Mouse (Mus musculus) liver, postnatal 0 days (tissue): Measurements from ENCODE around the gene Samsn1. TPM values are rescaled to one million over a fixed set of nuclear protein-coding genes. Genes with fewer than 3 reads are reported as not detected.
A peak's percentile ranks its signal among the peaks of the same experiment; 100 is the strongest.

Experiments used
- ATAC-seq: fragments of 200-750 bp; cut with Nextera tagmentation; 2 replicates; pipeline ENCODE4 v1.8.0; 2017; ENCODE audit warnings: mild to moderate bottlenecking, moderate library complexity
- DNase-seq: peaks from one replicate; pipeline ENCODE4 v3.0.0-alpha.2; 2016
- H3K27ac ChIP-seq: fragments of 300-500 bp; sonication (generic); 2 replicates; pipeline ENCODE4 v1.5.1; 2014; ENCODE audit warnings: antibody characterized with exemption, moderate library complexity, mild to moderate bottlenecking, low read depth
- H3K27me3 ChIP-seq: fragments of 300-500 bp; sonication (generic); 2 replicates; pipeline ENCODE4 v1.6.1; 2014; ENCODE audit warnings: low read length, control low read depth, mixed read lengths; ENCODE audit not compliant: insufficient read depth
- H3K36me3 ChIP-seq: fragments of 300-500 bp; sonication (generic); replicated peaks from 2 replicates; pipeline ENCODE4 v1.6.1; 2014; ENCODE audit warnings: mild to moderate bottlenecking, control low read depth, low read length, moderate library complexity, mixed read lengths; ENCODE audit not compliant: insufficient read depth
- H3K4me1 ChIP-seq: fragments of 300-500 bp; sonication (generic); 2 replicates; pipeline ENCODE4 v1.6.1; 2014; ENCODE audit warnings: antibody characterized with exemption, mild to moderate bottlenecking, control low read depth; ENCODE audit not compliant: insufficient read depth
- H3K4me2 ChIP-seq: fragments of 300-500 bp; sonication (generic); 2 replicates; pipeline ENCODE4 v1.6.1; 2014; ENCODE audit warnings: low read depth, mild to moderate bottlenecking, low read length, moderate library complexity, mixed read lengths
- H3K4me3 ChIP-seq: fragments of 300-500 bp; sonication (generic); 2 replicates; pipeline ENCODE4 v1.5.1; 2014; ENCODE audit warnings: low read depth, low read length
- H3K9ac ChIP-seq: fragments of 300-500 bp; sonication (generic); replicated peaks from 2 replicates; pipeline ENCODE4 v1.6.1; 2014; ENCODE audit warnings: mild to moderate bottlenecking, moderate library complexity
- H3K9me3 ChIP-seq: fragments of 300-500 bp; sonication (generic); 2 replicates; pipeline ENCODE4 v1.6.1; 2016; ENCODE audit warnings: mild to moderate bottlenecking, control low read depth, low read length, mixed read lengths
- CTCF ChIP-seq: sonication (generic); IDR thresholded peaks from 2 replicates; pipeline ENCODE4 v1.5.1; 2016; ENCODE audit warnings: antibody characterized with exemption, low read depth
- EP300 ChIP-seq: IDR thresholded peaks from 2 replicates; pipeline ENCODE4 v1.6.1; 2016; ENCODE audit warnings: antibody characterized with exemption, low read depth, mild to moderate bottlenecking
- WGBS: fragments of 180-500 bp; shearing (Covaris S2); extraction: QIAGEN DNeasy Blood & Tissue Kit; methylation state at CpG from one replicate; pipeline ENCODE4 v1.1.7; 2014; ENCODE audit not compliant: insufficient replicate concordance; 5-methylcytosine and 5-hydroxymethylcytosine counted together
- polyA plus RNA-seq: library from polyadenylated mRNA; unstranded; fragments of >200 nt; fragmentation: Nextera tagmentation; extraction: Ambion mirVana; gene quantifications from 2 replicates; pipeline ENCODE4 v1.2.1, GENCODE M21; 2015

The Samsn1 gene
- polyA plus RNA-seq, 1 experiment from 2014 or later: 10.1 TPM

DNA sequence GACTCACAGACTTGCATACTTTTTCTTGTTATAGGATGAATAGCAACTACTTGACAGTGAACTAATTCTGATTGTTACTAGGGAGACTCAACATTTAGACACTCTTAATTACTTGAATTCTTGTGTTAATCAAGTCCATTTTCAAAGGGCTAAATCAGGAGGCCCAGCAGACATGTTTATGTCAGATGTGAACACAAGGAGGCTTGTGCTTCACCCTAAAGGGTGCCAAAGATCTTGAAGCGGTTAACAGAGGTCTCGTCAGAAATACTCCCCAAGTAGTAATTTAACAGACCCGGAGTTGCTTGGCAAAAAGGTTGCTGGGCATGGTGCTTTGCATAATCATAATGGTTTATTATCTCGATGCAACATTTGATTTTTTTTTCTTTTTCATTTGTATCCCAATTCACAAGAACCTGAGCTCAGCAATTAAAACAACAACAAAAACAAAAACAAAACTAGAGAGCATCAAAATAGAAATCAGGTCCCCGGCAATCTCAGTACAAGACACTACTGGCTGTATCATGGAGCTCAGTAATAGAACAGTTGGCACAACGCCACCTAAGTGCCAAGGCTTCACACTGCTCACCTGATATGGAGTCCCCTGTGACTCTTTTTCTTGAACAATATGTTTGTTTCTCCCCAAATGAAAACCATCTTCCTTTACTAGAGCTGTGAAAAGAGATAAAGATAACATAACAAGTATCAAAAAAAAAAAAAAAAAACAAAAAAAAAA, 51.6 kb downstream of the Samsn1 start:
- Histone ChIP-seq H3K4me1 (no peaks in the 10 kb centered on the region), H3K27me3 (no peaks in the 10 kb centered on the region), H3K36me3 (no peaks in the 10 kb centered on the region), H3K4me3 (no peak overlapping the region), H3K4me2 (no peak overlapping the region), H3K27ac (no peak overlapping the region), H3K9me3 (no peaks in the 10 kb centered on the region), H3K9ac (no peak overlapping the region)
- ATAC-seq (no peak), DNase-seq (no peak)
- 83% methylated on average over 6 of the region's 6 CpGs for WGBS
- TF ChIP-seq EP300: no peak
- no peak for TF ChIP-seq CTCF

GRCm38 (mm10) chr16:75962021-75962420, 60.1 kb downstream of the Samsn1 start:
- ATAC-seq (no peak), DNase-seq (no peak)
- H3K27ac ChIP-seq: no peak overlapping the region

GRCm38 (mm10) chr16:75961487-75961886, 60.6 kb downstream of the Samsn1 start:
- H3K9me3 ChIP-seq: no peaks in the 10 kb centered on the region
- no peak overlapping the region for H3K27ac ChIP-seq
- no peak for DNase-seq
- H3K27me3 ChIP-seq: no peaks in the 10 kb centered on the region
- H3K4me1 ChIP-seq: no peaks in the 10 kb centered on the region
- WGBS: 62% methylated on average over 5 of the region's 5 CpGs
- TF ChIP-seq EP300 (no peak), CTCF (no peak)
- H3K4me2 ChIP-seq: no peak overlapping the region
- no peak overlapping the region for H3K9ac ChIP-seq
- no peaks in the 10 kb centered on the region for H3K36me3 ChIP-seq
- peak; percentile 36; the same call in 1 of the 2 replicates for ATAC-seq
- H3K4me3 ChIP-seq: no peak overlapping the region

More at GRCm38 (mm10) chr16:75962021-75962420, 60.1 kb downstream of the Samsn1 start:
- 61% methylated on average over 8 of the region's 8 CpGs for WGBS
- TF ChIP-seq EP300: no peak
- Histone ChIP-seq H3K4me1 (no peaks in the 10 kb centered on the region), H3K9ac (no peak overlapping the region), H3K36me3 (no peaks in the 10 kb centered on the region), H3K4me3 (no peak overlapping the region), H3K4me2 (no peak overlapping the region), H3K27me3 (no peaks in the 10 kb centered on the region), H3K9me3 (no peaks in the 10 kb centered on the region)

- Histone ChIP-seq H3K27ac (no peak overlapping the region), H3K4me2 (no peak overlapping the region), H3K9ac (no peak overlapping the region), H3K36me3 (no peaks in the 10 kb centered on the region), H3K27me3 (no peaks in the 10 kb centered on the region), H3K4me1 (no peaks in the 10 kb centered on the region), H3K9me3 (no peaks in the 10 kb centered on the region), H3K4me3 (no peak overlapping the region)
- WGBS: 65% methylated on average over 7 of the region's 7 CpGs
- ATAC-seq (peak; percentile 63; the same call in 1 of the 2 replicates), DNase-seq (peak; percentile 37)
- TF ChIP-seq EP300: peak; percentile 33; the same call in 1 of the 2 replicates
- TF ChIP-seq CTCF: no peak
Measured at GRCm38 (mm10) chr16:75961036-75961435, 61.0 kb downstream of the Samsn1 start.

GRCm38 (mm10) chr16:75933357-75933756, 88.7 kb downstream of the Samsn1 start:
- DNase-seq (no peak), ATAC-seq (no peak)
- no peaks in the 10 kb centered on the region for H3K27me3 ChIP-seq
- no peak overlapping the region for H3K4me2 ChIP-seq
- H3K9me3 ChIP-seq: no peaks in the 10 kb centered on the region
- TF ChIP-seq CTCF: no peak
- TF ChIP-seq EP300: no peak
- no peaks in the 10 kb centered on the region for H3K36me3 ChIP-seq
- H3K9ac ChIP-seq: no peak overlapping the region
- no peak overlapping the region for H3K4me3 ChIP-seq
- no peak overlapping the region for H3K27ac ChIP-seq
- H3K4me1 ChIP-seq: no peaks in the 10 kb centered on the region

DNA sequence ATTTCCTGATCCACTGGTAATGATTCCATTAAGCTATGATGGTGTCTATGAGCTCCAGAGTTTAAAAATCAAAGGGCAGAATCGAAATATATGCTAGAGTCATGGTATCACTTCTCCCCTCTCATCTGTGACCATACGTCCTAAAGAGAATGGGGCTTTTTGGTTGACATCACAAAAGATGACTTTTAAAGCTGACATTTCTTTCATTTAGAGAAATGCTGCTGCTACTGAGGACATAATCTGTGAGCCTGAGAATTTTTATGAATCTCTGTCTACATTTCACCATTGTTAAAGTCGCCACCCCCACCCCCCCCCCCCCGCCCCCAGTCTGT, 91.9 kb downstream of the Samsn1 start:
- Histone ChIP-seq H3K9me3 (no peaks in the 10 kb centered on the region), H3K9ac (no peak overlapping the region), H3K27ac (no peak overlapping the region), H3K4me3 (no peak overlapping the region), H3K36me3 (no peaks in the 10 kb centered on the region), H3K4me2 (no peak overlapping the region), H3K4me1 (no peaks in the 10 kb centered on the region), H3K27me3 (no peaks in the 10 kb centered on the region)
- ATAC-seq (no peak), DNase-seq (no peak)
- 57% methylated on average over 4 of the region's 4 CpGs for WGBS
- no peak for TF ChIP-seq CTCF
- no peak for TF ChIP-seq EP300
